Mouse (Mus musculus): ENCODE data around the gene Tbcb. TPM values are rescaled to one million over a fixed set of nuclear protein-coding genes. Genes with fewer than 3 reads are reported as not detected.
"Not testable (repeated sequence)": the region's sequence is repeated elsewhere in the genome, so short reads cannot be mapped to it uniquely, and the experiment has no call there.

The Tbcb gene
- total RNA-seq, 2 experiments from 2014 or later, result 62.5 to 64.9 TPM

DNA sequence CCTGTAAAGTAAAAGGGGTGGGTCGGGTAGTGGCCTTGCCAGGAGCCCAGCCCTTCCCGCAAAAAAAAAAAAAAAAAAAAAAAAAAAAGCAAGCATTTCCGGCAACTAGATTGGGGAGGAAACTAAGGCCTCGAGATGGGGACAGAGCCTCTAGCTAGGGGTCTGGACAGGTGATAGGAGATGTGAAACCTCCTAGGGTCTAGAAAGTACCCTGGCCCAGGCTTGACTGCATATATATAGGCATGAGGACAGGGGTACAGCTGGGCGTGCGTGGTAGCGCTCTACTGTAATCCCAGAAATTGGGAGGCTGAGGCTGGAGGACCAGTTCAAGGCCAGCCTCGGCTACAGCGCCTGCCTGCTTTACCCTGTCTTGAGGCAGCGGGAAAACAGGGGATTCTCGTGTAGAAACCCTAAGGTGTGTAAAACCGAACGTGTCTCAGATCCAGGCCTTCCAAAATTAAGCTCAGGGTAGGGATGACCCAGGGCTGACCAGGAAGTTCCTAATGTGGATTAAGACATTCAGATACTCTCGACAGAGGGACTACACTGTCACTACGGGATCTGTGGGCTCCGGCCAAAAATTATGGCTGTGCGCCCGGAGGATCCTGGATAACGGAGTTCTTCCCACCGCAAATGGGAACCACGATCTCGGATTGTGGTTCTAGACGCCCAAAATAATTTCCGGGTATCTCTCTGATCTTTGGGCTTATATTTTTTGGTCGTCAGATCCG, 37.8 kb downstream of the Tbcb start:
- peak in 1 of 2 experiments; percentile 63 for DNase-seq (ENCODE audit: low spot score in 2 of 2)

DNA sequence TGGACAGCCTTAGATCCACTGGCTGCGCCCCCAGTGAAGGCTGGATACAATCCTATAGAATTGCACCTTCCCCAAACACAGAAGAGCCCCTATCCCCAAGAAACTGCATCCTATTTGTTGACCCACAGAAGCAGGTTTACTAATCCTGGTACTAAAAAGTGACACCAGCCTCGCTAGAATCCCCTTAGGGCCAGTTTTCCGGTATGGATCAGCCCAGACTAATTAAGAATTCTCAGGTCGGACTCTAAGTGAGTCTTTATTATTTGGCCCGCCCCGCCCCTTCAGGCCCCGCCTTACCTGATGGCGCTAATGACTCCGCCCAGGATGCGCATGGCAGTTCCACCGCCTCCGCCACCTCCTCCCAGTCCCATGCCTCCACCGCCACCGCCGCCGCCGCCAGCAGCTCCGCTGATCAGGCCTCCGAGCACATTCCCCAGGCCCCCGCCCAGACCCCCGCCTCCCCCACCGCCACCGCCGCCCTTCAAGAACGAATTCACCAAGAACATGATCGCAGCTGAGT, 38.4 kb downstream of the Tbcb start:
- DNase-seq (ENCODE audit: low spot score in 2 of 2), result peak in 1 of 2 experiments; percentile 73

DNA sequence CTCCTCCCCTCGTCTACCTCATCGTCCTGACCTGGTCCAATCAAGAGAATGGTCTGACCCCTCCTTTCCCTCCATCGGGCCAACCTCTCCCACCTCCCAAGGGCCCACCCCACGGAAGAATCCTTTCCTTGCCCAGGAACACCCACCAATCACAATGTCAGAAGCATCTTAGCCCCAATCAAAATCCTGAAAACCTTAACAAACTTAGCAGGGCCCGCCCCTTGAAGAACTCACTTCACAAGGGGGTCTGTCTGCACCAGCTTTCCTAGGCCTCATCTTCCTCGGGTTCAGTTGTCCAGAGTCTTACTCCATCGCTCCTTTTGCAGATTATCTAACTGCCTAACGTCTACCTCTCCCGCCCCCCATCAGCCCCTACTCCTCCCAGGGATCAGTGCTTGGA, 39.1 kb downstream of the Tbcb start:
- no peak for DNase-seq (ENCODE audit: low spot score in 2 of 2)

DNA sequence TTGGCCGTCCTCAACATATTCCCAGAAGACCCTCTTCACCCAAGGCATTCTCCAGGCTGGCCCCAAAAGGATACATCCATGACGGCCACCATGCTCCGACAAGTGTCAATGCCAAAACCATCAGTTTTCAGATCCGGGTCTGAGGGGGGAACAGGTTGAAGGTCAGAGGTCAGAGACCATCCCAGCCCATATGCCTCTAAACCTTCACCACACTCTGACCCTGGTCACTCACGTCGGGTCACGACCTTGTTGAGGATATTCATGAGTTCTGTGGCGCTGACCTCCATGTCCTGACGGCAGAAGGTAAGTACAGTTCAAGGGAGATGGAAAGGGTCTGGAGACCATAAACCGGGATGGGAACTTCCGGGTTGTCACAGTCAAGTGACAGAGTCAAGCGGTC, 40.0 kb downstream of the Tbcb start:
- DNase-seq (ENCODE audit: low spot score in 2 of 2), result no peak

DNA sequence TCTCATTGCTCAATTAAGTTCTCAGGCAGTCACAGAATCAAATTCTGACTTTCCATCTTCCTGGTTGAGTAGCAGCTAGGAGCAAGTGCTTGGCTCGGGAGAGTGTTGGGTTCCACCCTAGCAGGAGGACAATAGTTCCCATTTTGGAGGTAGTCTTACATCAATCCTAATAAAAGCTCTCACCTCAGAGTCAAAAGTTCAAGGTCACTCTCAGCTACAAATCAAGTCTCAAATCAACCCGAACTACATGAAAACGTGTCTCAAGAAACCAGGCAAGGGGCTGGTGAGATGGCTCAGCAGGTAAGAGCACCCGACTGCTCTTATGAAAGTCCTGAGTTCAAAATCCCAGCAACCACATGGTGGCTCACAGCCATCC, 43.0 kb downstream of the Tbcb start:
- no peak for DNase-seq (ENCODE audit: low spot score in 2 of 2)

DNA sequence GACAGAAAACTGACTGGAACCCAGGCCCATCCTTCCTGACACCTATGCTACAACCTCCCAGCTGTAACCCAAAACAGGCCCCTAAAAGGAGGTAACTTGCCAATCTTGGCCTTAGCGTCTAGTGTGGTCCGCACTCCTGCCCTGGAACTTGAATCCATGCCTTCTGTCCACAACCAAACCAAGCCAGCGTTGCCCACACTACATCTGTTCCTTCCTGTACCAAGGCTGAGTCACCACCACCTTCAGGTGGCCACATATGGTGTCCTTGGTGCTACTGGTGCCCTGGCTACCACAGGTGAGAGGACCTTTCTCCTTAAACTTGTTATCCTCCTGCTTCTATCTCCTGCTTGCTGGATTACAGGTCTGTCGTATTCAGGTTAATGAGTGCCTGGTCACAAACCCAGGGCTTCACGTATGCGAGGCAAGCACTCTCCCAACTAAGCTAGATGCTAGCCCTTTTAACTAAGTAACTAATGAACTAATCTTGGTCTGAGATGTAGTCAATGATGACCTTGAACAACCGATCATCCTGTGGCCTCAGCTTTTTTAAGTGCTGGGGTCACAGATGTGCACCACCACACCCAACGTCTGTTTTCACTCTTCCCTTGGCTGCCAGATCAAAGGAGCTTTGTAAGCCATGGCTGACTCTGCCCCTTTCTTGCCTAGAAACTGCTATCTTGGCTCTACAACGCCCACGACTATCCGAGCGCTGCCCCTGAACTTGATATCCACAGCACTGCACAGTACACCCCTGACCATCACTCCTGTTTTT, 43.5 kb downstream of the Tbcb start:
- no peak for DNase-seq (ENCODE audit: low spot score in 2 of 2)

DNA sequence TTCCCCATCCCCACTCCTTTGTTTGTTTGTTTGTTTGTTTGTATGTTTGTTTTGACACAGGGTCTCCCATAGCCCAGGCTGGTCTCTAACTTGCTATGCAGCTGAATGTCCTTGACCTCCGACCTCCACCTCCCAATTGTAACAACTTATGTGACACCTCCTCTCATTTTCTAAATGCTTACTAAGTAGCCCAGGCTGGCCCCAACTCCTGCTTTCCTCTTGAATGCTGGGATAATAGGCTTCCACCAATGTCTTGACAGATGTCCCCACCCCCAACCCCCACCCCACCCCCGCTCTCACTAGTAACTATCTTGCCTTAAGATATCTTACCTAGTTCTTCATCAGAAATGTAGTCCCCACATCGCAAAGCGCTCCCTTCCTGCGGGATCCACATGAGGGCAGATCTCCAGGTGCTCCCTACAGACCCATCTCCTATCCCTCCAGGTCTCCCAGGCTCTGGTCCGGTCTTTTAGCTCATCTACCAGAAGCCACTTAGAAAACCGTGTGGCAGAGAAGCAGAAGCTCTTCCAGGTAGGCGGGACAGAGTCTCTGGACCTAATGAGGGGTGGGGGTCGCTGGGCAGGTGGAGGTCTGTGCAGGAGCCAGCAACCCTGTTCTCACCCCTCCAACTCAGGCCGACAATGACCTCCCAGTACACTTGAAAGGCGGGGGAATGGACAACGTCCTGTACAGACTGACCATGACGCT, 47.3 kb downstream of the Tbcb start:
- no peak for DNase-seq (ENCODE audit: low spot score in 2 of 2)

DNA sequence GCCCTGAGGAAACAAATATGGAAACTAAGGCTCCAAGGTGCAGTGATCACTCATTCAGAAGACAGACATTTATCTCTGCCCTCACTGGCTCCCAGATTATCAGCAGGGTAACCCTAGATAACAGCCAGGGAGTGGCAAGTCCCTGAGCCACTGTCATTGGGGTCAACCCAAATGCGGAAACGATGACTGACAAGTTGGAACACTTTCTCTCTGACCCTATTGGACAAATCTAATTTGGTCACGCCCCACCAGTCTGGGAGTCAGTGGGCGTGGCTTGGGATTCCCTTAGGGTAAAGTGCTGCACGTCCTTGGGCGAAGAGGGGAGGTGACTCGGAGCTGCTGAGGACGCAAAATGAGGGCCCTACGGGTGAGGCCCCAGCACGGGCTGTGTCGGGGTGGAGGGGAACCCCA, 48.2 kb downstream of the Tbcb start, which contains the start of gene Cox7a1:
Gene Cox7a1 (plus strand): TSS at position 266 of the 411 bp plus-strand sequence.
- DNase-seq (ENCODE audit: low spot score in 2 of 2), result peak in 1 of 2 experiments; percentile 83

DNA sequence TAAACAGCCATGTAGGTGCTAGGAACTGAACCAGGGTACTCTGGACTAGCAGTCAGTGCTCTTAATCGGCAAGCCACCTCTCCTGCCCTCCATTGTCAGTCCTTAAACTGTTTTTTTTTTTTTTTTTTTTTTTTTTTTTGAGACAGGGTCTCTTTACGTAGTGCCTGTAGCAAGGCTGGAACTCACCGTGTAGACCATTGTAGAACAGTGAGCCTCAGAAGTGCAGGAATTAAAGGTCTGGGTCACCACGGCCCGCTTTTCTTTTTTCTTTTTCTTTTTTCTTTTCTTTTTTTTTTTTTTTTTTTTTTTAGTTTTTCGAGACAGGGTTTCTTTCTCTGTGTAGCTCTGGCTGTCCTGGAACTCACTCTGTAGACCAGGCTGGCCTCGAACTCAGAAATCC, 48.9 kb downstream of the Tbcb start:
- not testable (repeated sequence) for DNase-seq (ENCODE audit: low spot score in 2 of 2)

DNA sequence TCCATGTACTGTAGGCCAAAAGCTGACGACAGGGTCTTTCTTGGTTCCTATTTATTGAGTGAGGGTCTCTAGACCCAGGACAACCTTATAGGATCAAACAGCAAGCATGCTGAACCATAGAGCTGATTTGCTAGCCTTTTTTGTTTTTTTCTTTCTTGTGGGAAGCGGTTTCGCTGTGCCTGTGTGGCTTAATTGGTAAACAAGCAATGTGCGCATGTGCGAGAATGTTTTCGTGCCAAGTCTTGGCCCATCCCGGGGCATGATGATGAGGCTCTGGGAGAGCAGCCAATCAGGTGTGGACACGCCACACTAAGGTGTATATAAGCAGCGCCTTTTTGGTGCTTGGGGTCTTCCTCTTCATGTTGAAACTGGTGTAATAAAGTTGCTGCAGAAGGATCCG, 50.1 kb downstream of the Tbcb start:
- not testable (repeated sequence) for DNase-seq (ENCODE audit: low spot score in 2 of 2)

DNA sequence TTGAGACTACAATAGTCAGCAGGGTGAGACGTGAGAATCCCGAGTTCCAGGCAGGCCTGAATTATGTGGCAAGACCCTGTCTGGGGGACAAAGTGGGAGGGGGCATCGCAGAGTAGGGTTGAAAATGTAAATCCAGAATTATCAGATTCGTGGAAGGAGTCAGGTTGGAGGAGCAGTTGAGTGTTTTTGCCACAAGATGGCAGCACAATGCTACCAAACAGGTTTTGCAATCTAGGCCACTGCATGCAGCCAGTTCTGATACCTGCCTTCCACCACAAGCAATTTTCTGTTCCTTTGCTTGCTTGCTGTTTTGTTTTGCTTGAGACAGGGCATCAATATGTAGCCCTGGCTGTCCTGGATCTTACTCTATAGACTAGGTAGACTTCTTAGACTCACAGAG, 50.8 kb downstream of the Tbcb start:
- peak in 1 of 2 experiments; percentile 72 for DNase-seq (ENCODE audit: low spot score in 2 of 2)

DNA sequence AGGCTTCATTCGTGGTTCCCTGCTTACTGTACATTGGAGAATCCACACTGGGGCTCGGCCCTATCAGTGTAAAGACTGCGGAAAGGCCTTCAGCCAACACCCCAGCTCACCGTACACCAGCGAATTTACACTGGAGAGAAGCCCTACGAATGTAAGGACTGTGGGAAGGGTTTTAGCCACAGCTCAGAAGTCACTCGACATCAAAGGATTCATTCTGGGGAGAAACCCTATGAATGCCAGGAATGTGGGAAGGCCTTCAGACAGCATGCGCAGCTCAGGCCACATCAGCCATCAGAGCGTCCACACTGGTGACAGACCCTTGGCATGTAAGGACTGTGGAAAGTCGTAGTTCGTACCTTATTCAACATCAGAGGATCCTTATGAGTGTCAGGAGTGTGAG, 53.8 kb downstream of the Tbcb start:
- DNase-seq (ENCODE audit: low spot score in 2 of 2), result no peak

DNA sequence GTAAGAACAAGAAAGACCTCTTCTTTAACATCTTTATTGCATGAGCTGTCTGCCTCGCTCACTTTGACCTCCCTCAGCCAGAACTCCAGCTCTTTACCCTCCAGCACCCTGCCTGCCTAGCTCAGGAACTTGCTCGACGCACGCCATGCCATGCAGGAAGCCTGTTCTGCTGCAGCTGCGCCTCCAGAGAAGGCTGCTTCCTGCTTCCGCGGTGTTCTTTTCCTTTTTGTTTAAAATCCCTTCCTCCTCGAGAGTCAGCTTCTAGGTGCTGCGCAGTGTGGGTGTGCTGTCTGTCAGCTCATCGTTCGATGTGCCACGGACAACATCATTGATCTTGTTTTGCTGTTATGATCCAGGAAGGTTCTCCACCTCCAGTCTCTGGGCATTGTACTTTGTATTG, 55.6 kb downstream of the Tbcb start:
- DNase-seq (ENCODE audit: low spot score in 2 of 2), result no peak

Other genes starting within 250 kb of the Tbcb start
- gene Zfp568, start 248.3 kb downstream of the Tbcb start, total RNA-seq (2021), result 100 to 1,000 TPM; 140 to 141 TPM
- gene Zfp14, start 180.9 kb downstream of the Tbcb start, total RNA-seq (2021), result 1 to 10 TPM; 2.4 to 3.4 TPM
- gene Zfp82, start 159.4 kb downstream of the Tbcb start, total RNA-seq (2021), result 1 to 10 TPM; 4.4 to 5.3 TPM
- gene Gm26920, start 141.9 kb downstream of the Tbcb start, total RNA-seq (2021), result not detected
- gene Zfp566, start 141.7 kb downstream of the Tbcb start, total RNA-seq (2021), result 1 to 10 TPM; 4.8 to 5.6 TPM
- 10 to 100 TPM; 52.5 to 65.2 TPM for gene Zfp260, start 137.5 kb downstream of the Tbcb start, total RNA-seq (2021)
- 1 to 10 TPM; 8.0 to 9.4 TPM for gene Zfp382, start 110.3 kb downstream of the Tbcb start, total RNA-seq (2021)
- 10 to 100 TPM; 46.2 to 54.5 TPM for gene Zfp146, start 62.5 kb downstream of the Tbcb start, total RNA-seq (2021)
- gene Cox7a1, start 48.1 kb downstream of the Tbcb start, total RNA-seq (2021), result 100 to 1,000 TPM; 268 to 275 TPM
- 100 to 1,000 TPM; 272 to 284 TPM for gene Capns1, start 33.5 kb downstream of the Tbcb start, total RNA-seq (2021)
- gene Polr2i, start 324 bp downstream of the Tbcb start, total RNA-seq (2021), result 10 to 100 TPM; 91.6 to 94.0 TPM
- gene Ovol3, start 3.5 kb upstream of the Tbcb start, total RNA-seq (2021), result under 1 TPM; 0.78 TPM
- under 1 TPM; 0.29 to 0.96 TPM for gene Thap8, start 47.8 kb upstream of the Tbcb start, total RNA-seq (2021)
- 1 to 10 TPM; 5.5 to 7.4 TPM for gene Wdr62, start 48.1 kb upstream of the Tbcb start, total RNA-seq (2021)
- gene Clip3, start 59.5 kb upstream of the Tbcb start, total RNA-seq (2021), result 10 to 100 TPM; 29.8 to 42.1 TPM
- gene Alkbh6, start 76.4 kb upstream of the Tbcb start, total RNA-seq (2021), result 10 to 100 TPM; 25.0 to 26.5 TPM
- 1 to 10 TPM; 2.5 to 3.8 TPM for gene Syne4, start 82.5 kb upstream of the Tbcb start, total RNA-seq (2021)
- 1 to 10 TPM; 1.2 to 1.4 TPM for gene E130208F15Rik, start 89.5 kb upstream of the Tbcb start, total RNA-seq (2021)
- gene Sdhaf1, start 91.6 kb upstream of the Tbcb start, total RNA-seq (2021), result 10 to 100 TPM; 12.0 to 13.2 TPM
- 1 to 10 TPM; 3.3 to 3.8 TPM for gene Lrfn3, start 130.5 kb upstream of the Tbcb start, total RNA-seq (2021)
- gene Tyrobp, start 181.5 kb upstream of the Tbcb start, total RNA-seq (2021), result 10 to 100 TPM; 24.9 to 33.3 TPM
- under 1 TPM in 1 of 2 experiments, not detected in 1; 0.74 TPM for gene Hcst, start 187.6 kb upstream of the Tbcb start, total RNA-seq (2021)
- under 1 TPM; 0.56 to 0.67 TPM for gene Nfkbid, start 189.5 kb upstream of the Tbcb start, total RNA-seq (2021)
- 1 to 10 TPM; 3.5 to 4.2 TPM for gene Aplp1, start 213.3 kb upstream of the Tbcb start, total RNA-seq (2021)
- gene Kirrel2, start 225.4 kb upstream of the Tbcb start, total RNA-seq (2021), result under 1 TPM; 0.39 to 0.93 TPM
- not detected for gene Nphs1, start 226.0 kb upstream of the Tbcb start, total RNA-seq (2021)